Mouse (Mus musculus) c-Kit-positive CD71-positive TER-119-negative erythroid progenitor cells, embryonic 14.5 days (primary cell): Measurements from ENCODE around the gene Tas2r110.

Experiments used
- DNase-seq: peaks from one replicate; pipeline ENCODE4 v3.0.0-alpha.2; 2013; ENCODE audit warnings: low read depth

Tas2r110 gene

GRCm38 (mm10) chr6:132867708-132868107, at the start of gene Tas2r110:
Tas2r110 (plus strand) TSS chr6:132868008.
- DNase-seq = no peak

GRCm38 (mm10) chr6:132846842-132847241, 21.0 kb upstream of the Tas2r110 start, which contains the start of gene Tas2r123:
Tas2r123 (plus strand) TSS chr6:132847142.
- DNase-seq = no peak

GRCm38 (mm10) chr6:132855138-132855537, 12.7 kb upstream of the Tas2r110 start, which contains the start of gene Tas2r116:
Tas2r116 (plus strand) TSS chr6:132855438.
- no peak for DNase-seq

GRCm38 (mm10) chr6:132892711-132893110, 24.9 kb downstream of the Tas2r110 start, which contains the start of gene Tas2r113:
Tas2r113 (plus strand) TSS chr6:132893011.
- no peak for DNase-seq

GRCm38 (mm10) chr6:132909351-132909750, 41.5 kb downstream of the Tas2r110 start, which contains the start of gene Tas2r125:
Tas2r125 (plus strand) TSS chr6:132909651.
- DNase-seq = no peak
